Mouse (Mus musculus) midbrain, embryonic 10.5 days (tissue): ENCODE measurements at regions not wholly inside any gene's neighbourhood (a gene's known extent, or its start where the extent isn't known, plus 50 kb on each side); places are given as distances from the start of the nearest gene placed in this dataset.
A peak's percentile ranks its signal among the peaks of the same experiment; 100 is the strongest.

ENCODE experiments used
- DNase-seq: peaks from one replicate; pipeline ENCODE4 v3.0.0-alpha.2; 2017; ENCODE audit warnings: low spot score
- H3K27ac ChIP-seq: fragments of 300-500 bp; sonication (generic); replicated peaks from 2 replicates; pipeline ENCODE4 v1.5.1; 2016; ENCODE audit warnings: mild to moderate bottlenecking
- H3K27me3 ChIP-seq: fragments of 300-500 bp; sonication (generic); 2 replicates; pipeline ENCODE4 v1.6.1; 2016; ENCODE audit warnings: low read depth, mild to moderate bottlenecking; ENCODE audit not compliant: poor library complexity, severe bottlenecking
- H3K36me3 ChIP-seq: fragments of 300-500 bp; sonication (generic); 2 replicates; pipeline ENCODE4 v1.6.1; 2016; ENCODE audit warnings: mild to moderate bottlenecking, moderate library complexity
- H3K4me1 ChIP-seq: fragments of 300-500 bp; sonication (generic); 2 replicates; pipeline ENCODE4 v1.6.1; 2016
- H3K4me3 ChIP-seq: fragments of 300-500 bp; sonication (generic); 2 replicates; pipeline ENCODE4 v1.5.1; 2016; ENCODE audit warnings: mild to moderate bottlenecking, moderate library complexity
- H3K9me3 ChIP-seq: fragments of 300-500 bp; sonication (generic); replicated peaks from 2 replicates; pipeline ENCODE4 v1.6.1; 2016; ENCODE audit warnings: mild to moderate bottlenecking
- WGBS: fragments of 180-500 bp; shearing (Covaris S2); methylation state at CpG from one replicate; pipeline ENCODE4 v1.1.7; 2016; 5-methylcytosine and 5-hydroxymethylcytosine counted together

DNA sequence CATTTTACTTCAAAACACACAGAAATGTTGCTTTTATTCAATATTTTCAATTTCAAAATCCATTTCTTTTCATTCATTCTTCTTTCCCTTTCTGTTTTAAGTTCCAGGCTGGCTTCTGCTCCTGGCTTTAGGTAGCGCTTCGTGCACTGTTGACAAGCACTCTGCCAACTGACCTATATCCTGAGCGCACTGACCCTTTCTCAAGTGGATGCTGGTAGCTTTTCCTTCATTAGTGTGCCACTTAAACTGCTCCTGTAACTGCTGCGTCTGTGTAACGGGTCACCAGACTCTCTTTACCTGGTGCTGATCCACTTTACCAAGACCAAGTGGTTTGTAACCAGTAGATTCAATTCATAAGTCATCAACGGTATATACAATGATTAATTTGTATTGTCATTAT, 67.7 kb upstream of the Osbpl8 start:
- no peak for DNase-seq
- WGBS = 86% methylated on average over 6 of the region's 6 CpGs
- Histone ChIP-seq H3K36me3 (no peaks in the 10 kb centered on the region), H3K27ac (no peak overlapping the region), H3K9me3 (no peaks in the 10 kb centered on the region), H3K4me3 (no peak overlapping the region), H3K4me1 (peaks cover 17% of the 10 kb centered on the region), H3K27me3 (no peaks in the 10 kb centered on the region)

GRCm38 (mm10) chr10:111094405-111094804, 70.1 kb upstream of the Osbpl8 start:
- DNase-seq = no peak
- WGBS = 67% methylated on average over 9 of the region's 9 CpGs
- Histone ChIP-seq H3K27me3 (no peaks in the 10 kb centered on the region), H3K4me1 (peaks cover 16% of the 10 kb centered on the region), H3K9me3 (no peaks in the 10 kb centered on the region), H3K4me3 (no peak overlapping the region), H3K27ac (no peak overlapping the region), H3K36me3 (no peaks in the 10 kb centered on the region)

DNA sequence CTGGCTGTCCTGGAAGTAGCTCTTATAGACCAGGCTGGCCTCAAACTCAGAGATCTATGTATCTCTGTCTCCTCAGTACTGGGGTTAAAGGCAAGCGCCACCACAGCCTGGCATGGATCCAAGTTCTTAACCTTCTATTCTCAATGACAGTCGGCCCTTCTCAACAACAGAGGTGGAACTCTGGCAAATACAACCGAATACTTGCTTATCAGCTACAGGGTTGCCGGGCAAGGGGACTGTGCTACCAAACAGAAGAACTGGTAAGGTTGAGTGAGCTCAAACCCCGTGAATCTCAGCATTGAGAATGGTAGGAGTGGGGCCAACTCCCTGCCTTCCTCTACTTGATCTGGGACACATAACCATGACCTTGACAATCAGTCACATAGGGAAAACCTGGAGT, 75.2 kb upstream of the Osbpl8 start:
- Histone ChIP-seq H3K4me3 (no peak overlapping the region), H3K36me3 (no peaks in the 10 kb centered on the region), H3K9me3 (no peaks in the 10 kb centered on the region), H3K27ac (no peak overlapping the region), H3K27me3 (no peaks in the 10 kb centered on the region), H3K4me1 (peaks cover 6% of the 10 kb centered on the region)
- no peak for DNase-seq
- 84% methylated on average over 5 of the region's 5 CpGs for WGBS

DNA sequence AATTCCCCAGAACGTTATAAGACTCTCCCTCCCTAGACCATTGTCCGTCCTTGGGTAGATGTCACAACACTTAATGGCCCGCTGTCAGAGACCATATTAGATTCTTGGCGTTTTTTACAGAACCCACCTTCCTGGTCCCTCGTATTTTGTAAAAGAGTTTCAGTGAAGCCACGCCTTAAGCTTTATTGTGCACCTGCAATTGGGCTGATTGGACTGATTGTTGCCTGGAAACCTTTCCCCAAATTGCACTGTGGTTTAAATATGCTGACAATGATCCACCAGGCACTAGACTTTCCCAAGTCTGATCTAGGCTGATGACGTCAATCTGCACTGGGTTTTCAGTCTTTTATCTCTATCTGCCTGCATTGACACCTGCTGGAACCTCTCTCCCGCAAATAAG, 75.6 kb upstream of the Zdhhc17 start:
- H3K36me3 ChIP-seq = no peaks in the 10 kb centered on the region
- H3K4me3 ChIP-seq = no peak overlapping the region
- H3K27me3 ChIP-seq = no peaks in the 10 kb centered on the region
- H3K4me1 ChIP-seq = peaks cover 4% of the 10 kb centered on the region; the same call in 1 of the 2 replicates
- no peak overlapping the region for H3K27ac ChIP-seq
- no peak for DNase-seq
- H3K9me3 ChIP-seq = no peaks in the 10 kb centered on the region
- WGBS = 89% methylated on average over 8 of the region's 8 CpGs

DNA sequence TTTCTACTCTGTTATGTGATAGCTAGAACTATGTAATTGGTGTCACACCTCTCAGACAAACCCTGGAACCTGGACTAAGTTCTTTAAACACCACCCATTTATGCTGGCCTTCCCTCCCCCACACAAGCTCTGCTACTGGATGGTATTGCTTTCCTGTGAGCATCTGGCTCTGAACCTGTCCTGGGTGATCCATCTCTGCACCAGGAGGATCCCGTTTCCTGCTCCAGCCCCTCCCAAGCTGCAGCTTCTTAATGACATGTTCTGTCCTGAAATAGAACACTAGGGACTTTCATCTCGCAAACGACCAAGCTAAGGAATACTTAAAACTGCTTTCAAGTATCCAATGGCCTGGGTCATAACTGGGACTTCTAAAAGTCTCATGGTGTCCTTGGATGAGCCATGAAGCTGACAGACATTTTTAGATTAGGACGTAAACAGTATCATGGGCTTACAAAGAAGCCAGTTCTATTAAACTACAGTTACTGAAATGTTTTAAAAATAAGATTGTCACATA, 74.4 kb upstream of the Zdhhc17 start:
- WGBS = 76% methylated on average over 4 of the region's 4 CpGs
- H3K27ac ChIP-seq = no peak overlapping the region
- H3K9me3 ChIP-seq = no peaks in the 10 kb centered on the region
- peaks cover 4% of the 10 kb centered on the region; the same call in 1 of the 2 replicates for H3K4me1 ChIP-seq
- no peaks in the 10 kb centered on the region for H3K36me3 ChIP-seq
- no peaks in the 10 kb centered on the region for H3K27me3 ChIP-seq
- no peak for DNase-seq
- H3K4me3 ChIP-seq = no peak overlapping the region

- H3K27ac ChIP-seq = no peak overlapping the region
- peaks cover 4% of the 10 kb centered on the region; the same call in 1 of the 2 replicates for H3K4me1 ChIP-seq
- WGBS = 43% methylated on average over 2 of the region's 2 CpGs
- no peaks in the 10 kb centered on the region for H3K36me3 ChIP-seq
- no peak for DNase-seq
- H3K9me3 ChIP-seq = no peaks in the 10 kb centered on the region
- H3K27me3 ChIP-seq = no peaks in the 10 kb centered on the region
- no peak overlapping the region for H3K4me3 ChIP-seq
These were observed 73.9 kb upstream of the Zdhhc17 start for GRCm38 (mm10) chr10:111083861-111084260.

- H3K36me3 ChIP-seq = no peaks in the 10 kb centered on the region
- no peak overlapping the region for H3K4me3 ChIP-seq
- 20% methylated on average over 4 of the region's 4 CpGs for WGBS
- no peak overlapping the region for H3K27ac ChIP-seq
- DNase-seq = no peak
- H3K9me3 ChIP-seq = no peaks in the 10 kb centered on the region
- no peaks in the 10 kb centered on the region for H3K27me3 ChIP-seq
- H3K4me1 ChIP-seq = peaks cover 4% of the 10 kb centered on the region; the same call in 1 of the 2 replicates
These were observed 73.4 kb upstream of the Zdhhc17 start for GRCm38 (mm10) chr10:111083338-111083737.

DNA sequence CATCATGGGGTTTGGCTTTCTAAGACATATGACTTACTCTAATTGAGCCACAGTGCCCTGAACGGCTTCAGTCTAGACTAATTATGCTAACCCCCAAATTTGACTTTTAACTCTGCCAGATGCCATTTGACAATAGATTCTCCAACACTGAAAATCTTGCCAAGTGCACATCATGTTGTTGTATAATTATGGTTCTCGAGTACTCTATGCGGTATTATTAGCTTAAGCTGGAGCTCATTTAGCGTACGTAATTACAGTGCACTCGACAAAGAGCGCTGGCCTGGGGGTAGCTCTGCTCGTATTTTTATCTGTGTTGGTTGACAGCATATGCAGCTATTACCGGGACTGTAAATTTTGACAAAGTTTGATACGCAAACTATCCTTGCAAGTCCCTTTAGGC, 70.4 kb upstream of the Zdhhc17 start:
- Histone ChIP-seq H3K27me3 (peaks cover 24% of the 10 kb centered on the region), H3K9me3 (no peaks in the 10 kb centered on the region), H3K4me1 (peaks cover 4% of the 10 kb centered on the region; the same call in 1 of the 2 replicates), H3K27ac (no peak overlapping the region), H3K36me3 (no peaks in the 10 kb centered on the region), H3K4me3 (no peak overlapping the region)
- WGBS = 88% methylated on average over 10 of the region's 10 CpGs
- DNase-seq = no peak

DNA sequence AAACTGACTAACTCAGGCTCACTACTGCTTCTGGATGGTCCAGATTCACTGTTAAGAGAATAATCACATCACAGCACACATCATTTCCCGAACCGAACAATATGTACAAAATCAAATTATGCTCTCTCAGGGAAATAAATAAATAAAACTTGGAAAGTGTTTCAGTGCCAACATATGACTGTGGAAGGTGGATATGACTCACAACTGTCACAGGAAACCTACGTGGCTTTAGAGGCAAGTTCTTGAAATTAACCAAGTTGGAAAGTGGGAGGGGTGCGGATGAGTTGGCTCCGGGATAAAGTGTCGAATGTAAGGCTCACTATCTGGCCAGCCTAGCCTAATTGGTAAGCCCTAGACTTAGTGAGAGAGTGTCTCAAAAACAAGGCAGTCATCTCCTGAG, 69.1 kb upstream of the Zdhhc17 start:
- Histone ChIP-seq H3K9me3 (no peaks in the 10 kb centered on the region), H3K4me3 (no peak overlapping the region), H3K36me3 (no peaks in the 10 kb centered on the region), H3K27ac (no peak overlapping the region), H3K4me1 (peaks cover 7% of the 10 kb centered on the region), H3K27me3 (peaks cover 37% of the 10 kb centered on the region)
- no peak for DNase-seq
- 86% methylated on average over 6 of the region's 6 CpGs for WGBS

DNA sequence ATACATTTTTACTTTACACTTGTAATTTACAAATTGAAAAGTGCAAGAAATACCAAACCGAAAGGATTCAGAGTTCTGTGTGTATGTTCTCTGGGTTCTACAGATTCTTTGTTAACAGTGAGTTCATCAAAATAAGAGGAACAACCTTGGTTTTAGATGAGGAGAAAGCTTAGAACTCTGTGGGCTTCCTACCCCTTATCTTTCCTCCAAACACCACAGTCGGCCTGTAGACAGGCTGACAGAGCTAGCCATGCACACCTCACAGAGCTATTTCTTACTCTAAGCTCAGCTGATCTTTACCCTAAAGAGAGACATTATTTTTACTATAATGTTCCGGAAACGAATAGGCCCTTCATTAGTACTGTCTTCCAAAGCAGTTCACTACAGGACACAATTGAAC, 67.7 kb upstream of the Zdhhc17 start:
- no peak for DNase-seq
- Histone ChIP-seq H3K4me3 (no peak overlapping the region), H3K27me3 (peaks cover 41% of the 10 kb centered on the region), H3K27ac (no peak overlapping the region), H3K9me3 (no peaks in the 10 kb centered on the region), H3K4me1 (peaks cover 17% of the 10 kb centered on the region), H3K36me3 (no peaks in the 10 kb centered on the region)
- 92% methylated on average over 4 of the region's 4 CpGs for WGBS

GRCm38 (mm10) chr10:111073851-111074430, 64.0 kb upstream of the Zdhhc17 start:
- H3K36me3 ChIP-seq = no peaks in the 10 kb centered on the region
- H3K27me3 ChIP-seq = peaks cover 59% of the 10 kb centered on the region
- no peak for DNase-seq
- H3K4me3 ChIP-seq = no peak overlapping the region
- 74% methylated on average over 5 of the region's 5 CpGs for WGBS
- H3K9me3 ChIP-seq = no peaks in the 10 kb centered on the region
- H3K27ac ChIP-seq = no peak overlapping the region
- H3K4me1 ChIP-seq = peaks cover 28% of the 10 kb centered on the region

DNA sequence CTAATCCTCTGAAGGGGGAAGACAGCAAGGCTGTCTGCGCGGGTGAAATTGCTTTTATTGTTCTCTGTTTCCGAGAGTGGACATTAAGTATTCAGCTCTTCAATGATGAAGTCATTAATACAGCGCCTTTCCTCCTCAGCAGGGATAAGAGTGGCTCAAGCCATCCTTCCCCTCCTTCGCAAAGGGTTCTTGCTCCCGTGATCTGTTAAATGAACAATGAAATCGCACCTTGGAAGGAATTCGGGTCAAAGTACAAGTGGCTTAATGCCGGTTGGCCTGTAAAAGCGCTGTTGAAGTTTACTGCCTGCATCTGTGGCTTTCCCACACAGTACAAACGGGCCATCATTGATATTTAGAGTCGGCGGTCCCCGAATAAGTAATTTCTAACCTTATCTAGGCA, 63.3 kb upstream of the Zdhhc17 start:
- no peak overlapping the region for H3K27ac ChIP-seq
- 22% methylated on average over 14 of the region's 14 CpGs for WGBS
- no peaks in the 10 kb centered on the region for H3K9me3 ChIP-seq
- peak; percentile 17 for DNase-seq
- H3K27me3 ChIP-seq = peaks cover 59% of the 10 kb centered on the region
- H3K36me3 ChIP-seq = no peaks in the 10 kb centered on the region
- peak overlapping the region; percentile 26 for H3K4me3 ChIP-seq
- peaks cover 28% of the 10 kb centered on the region for H3K4me1 ChIP-seq

GRCm38 (mm10) chr10:111072554-111072909, 62.6 kb upstream of the Zdhhc17 start:
- 49% methylated on average over 2 of the region's 2 CpGs for WGBS
- Histone ChIP-seq H3K4me3 (no peak overlapping the region), H3K36me3 (no peaks in the 10 kb centered on the region), H3K9me3 (no peaks in the 10 kb centered on the region), H3K4me1 (peaks cover 28% of the 10 kb centered on the region), H3K27ac (no peak overlapping the region), H3K27me3 (peaks cover 54% of the 10 kb centered on the region)
- DNase-seq = no peak
